Mouse (Mus musculus): ENCODE results near the gene Neurl4. TPM values are rescaled to one million over a fixed set of nuclear protein-coding genes. Genes with fewer than 3 reads are reported as not detected.

Gene Neurl4
- polyA plus RNA-seq, 1 experiment from 2014 or later, result 2.3 TPM

DNA sequence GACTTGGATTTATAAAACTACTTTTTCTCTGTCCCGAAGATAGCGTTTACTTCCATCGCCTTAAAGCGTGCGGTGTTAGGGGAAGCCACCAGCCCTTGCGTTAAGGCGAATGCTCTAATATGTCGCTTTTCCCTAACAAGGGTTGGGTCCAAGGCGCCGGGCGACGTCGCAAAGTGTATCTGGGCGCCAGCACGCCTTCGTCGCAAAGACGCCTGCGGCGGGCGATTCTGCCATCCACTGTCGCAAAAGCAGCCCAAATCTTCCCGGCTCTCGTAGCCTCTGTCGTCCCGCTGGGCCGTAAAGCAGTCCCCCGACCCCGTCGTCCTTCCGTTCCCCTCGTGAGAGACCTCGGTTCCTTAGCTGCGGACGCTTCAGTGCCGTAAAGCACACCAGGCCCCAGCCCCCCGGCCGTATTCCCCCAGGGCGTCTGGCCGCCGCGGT is 554 bp downstream of the Neurl4 start:
- H3K4me2 ChIP-seq, result peak overlapping the region; percentile 87
- peak overlapping the region; percentile 98 for H3K27ac ChIP-seq
- peak; percentile 62 for ATAC-seq (ENCODE audit: low read depth)
- H3K36me3 ChIP-seq, result peaks cover 36% of the 10 kb centered on the region
- WGBS (ENCODE audit: insufficient replicate concordance), result under 1% methylated on average over 42 of the region's 42 CpGs
- peak overlapping the region; percentile 94 for H3K9ac ChIP-seq
- peak; percentile 92 for DNase-seq
- peak overlapping the region; percentile 93 for H3K4me3 ChIP-seq (replicated peaks)
- no peaks in the 10 kb centered on the region for H3K9me3 ChIP-seq (replicated peaks)
- H3K4me1 ChIP-seq (replicated peaks), result peaks cover 44% of the 10 kb centered on the region
- H3K27me3 ChIP-seq, result no peaks in the 10 kb centered on the region; the same call in 1 of the 2 replicates

DNA sequence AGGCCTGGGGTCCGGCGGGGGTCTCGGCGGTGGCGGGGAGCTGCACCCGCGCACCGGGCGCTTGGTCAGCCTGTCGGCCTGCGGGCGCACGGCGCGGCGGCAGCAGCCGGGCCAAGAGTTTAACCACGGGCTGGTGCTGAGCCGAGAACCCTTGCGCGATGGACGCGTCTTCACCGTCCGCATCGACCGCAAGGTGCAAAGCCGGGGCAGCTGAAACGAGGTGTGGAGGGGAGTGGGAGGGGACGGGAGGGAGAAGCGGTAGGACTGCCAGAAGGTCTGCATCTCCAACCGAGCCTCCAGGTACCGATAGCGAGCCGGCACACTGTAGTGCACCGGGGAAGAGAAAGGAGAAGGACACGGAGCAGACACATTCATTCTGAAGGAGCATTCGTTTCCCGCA is 1.1 kb downstream of the Neurl4 start:
- DNase-seq, result no peak
- ATAC-seq (ENCODE audit: low read depth), result peak; percentile 4; the same call in 1 of the 2 replicates
- Histone ChIP-seq H3K9me3 (replicated peaks) (no peaks in the 10 kb centered on the region), H3K4me2 (peak overlapping the region; percentile 87), H3K27ac (peak overlapping the region; percentile 98), H3K4me1 (replicated peaks) (peaks cover 44% of the 10 kb centered on the region), H3K4me3 (replicated peaks) (peak overlapping the region; percentile 93), H3K9ac (peak overlapping the region; percentile 94), H3K36me3 (peaks cover 41% of the 10 kb centered on the region), H3K27me3 (no peaks in the 10 kb centered on the region; the same call in 1 of the 2 replicates)
- WGBS (ENCODE audit: insufficient replicate concordance), result under 1% methylated on average over 38 of the region's 39 CpGs

DNA sequence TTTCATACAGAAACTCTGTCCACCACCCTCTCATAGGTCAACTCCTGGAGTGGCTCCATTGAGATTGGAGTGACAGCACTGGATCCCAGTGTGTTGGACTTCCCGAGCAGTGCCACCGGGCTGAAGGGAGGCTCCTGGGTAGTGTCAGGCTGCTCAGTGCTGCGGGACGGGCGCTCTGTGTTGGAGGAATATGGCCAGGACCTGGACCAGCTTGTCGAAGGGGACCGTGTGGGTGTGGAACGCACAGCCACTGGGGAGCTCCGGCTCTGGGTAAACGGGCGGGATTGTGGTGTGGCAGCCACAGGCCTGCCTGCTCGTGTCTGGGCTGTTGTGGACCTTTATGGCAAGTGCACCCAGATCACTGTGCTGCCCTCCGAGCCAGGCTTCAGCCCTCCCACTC is 2.1 kb downstream of the Neurl4 start:
- H3K4me2 ChIP-seq, result peak overlapping the region; percentile 87
- H3K9ac ChIP-seq, result peak overlapping the region; percentile 94
- DNase-seq, result no peak
- no peaks in the 10 kb centered on the region; the same call in 1 of the 2 replicates for H3K27me3 ChIP-seq
- peaks cover 44% of the 10 kb centered on the region for H3K4me1 ChIP-seq (replicated peaks)
- peaks cover 51% of the 10 kb centered on the region for H3K36me3 ChIP-seq
- H3K9me3 ChIP-seq (replicated peaks), result no peaks in the 10 kb centered on the region
- H3K27ac ChIP-seq, result peak overlapping the region; percentile 98
- 80% methylated on average over 13 of the region's 13 CpGs for WGBS (ENCODE audit: insufficient replicate concordance)
- no peak for ATAC-seq (ENCODE audit: low read depth)
- peak overlapping the region; percentile 93 for H3K4me3 ChIP-seq (replicated peaks)

DNA sequence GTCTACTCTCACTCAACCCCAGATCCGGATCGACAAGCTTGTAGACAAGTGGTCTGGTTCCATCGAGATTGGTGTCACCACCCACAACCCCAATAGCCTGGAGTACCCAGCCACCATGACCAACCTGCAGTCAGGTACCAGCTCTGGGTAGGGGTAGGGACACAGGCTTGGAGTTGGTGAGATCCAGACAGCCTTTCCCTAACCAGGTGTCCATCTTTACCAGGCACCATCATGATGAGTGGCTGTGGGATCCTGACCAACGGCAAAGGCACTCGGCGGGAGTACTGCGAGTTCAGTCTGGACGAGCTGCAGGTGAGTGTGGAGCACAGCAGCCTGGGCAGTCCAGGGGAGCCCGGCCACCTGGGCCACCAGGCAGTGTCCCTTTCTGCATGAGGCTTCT is 3.4 kb downstream of the Neurl4 start:
- no peak overlapping the region for H3K4me2 ChIP-seq
- H3K4me1 ChIP-seq (replicated peaks), result peaks cover 32% of the 10 kb centered on the region
- no peak overlapping the region for H3K9ac ChIP-seq
- no peak overlapping the region for H3K4me3 ChIP-seq (replicated peaks)
- H3K9me3 ChIP-seq (replicated peaks), result no peaks in the 10 kb centered on the region
- WGBS (ENCODE audit: insufficient replicate concordance), result 90% methylated on average over 9 of the region's 9 CpGs
- no peak overlapping the region for H3K27ac ChIP-seq
- ATAC-seq (ENCODE audit: low read depth) (no peak), DNase-seq (no peak)
- peaks cover 65% of the 10 kb centered on the region for H3K36me3 ChIP-seq
- H3K27me3 ChIP-seq, result no peaks in the 10 kb centered on the region; the same call in 1 of the 2 replicates

DNA sequence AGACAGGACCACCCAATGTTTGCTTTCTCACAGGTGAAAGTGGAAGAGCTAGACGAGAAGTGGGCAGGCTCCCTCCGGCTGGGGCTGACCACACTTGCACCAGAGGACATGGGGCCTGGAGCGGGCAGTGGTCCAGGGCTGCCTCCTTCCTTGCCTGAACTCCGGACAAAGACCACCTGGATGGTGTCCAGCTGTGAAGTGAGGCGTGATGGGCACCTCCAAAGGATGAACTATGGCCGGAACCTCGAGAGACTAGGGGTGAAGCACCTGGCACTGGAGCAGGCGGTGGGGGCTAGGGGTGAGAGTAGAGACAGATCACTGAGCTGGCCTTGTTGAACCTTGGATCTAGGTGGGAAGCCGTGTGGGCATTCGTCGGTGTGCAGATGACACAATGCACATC is 7.8 kb downstream of the Neurl4 start:
- WGBS (ENCODE audit: insufficient replicate concordance), result 92% methylated on average over 11 of the region's 11 CpGs
- H3K4me2 ChIP-seq, result no peak overlapping the region
- no peak overlapping the region for H3K4me3 ChIP-seq (replicated peaks)
- ATAC-seq (ENCODE audit: low read depth), result no peak
- peaks cover 98% of the 10 kb centered on the region for H3K36me3 ChIP-seq
- H3K9ac ChIP-seq, result no peak overlapping the region
- DNase-seq, result no peak
- H3K27me3 ChIP-seq, result no peaks in the 10 kb centered on the region
- H3K4me1 ChIP-seq (replicated peaks), result peaks cover 12% of the 10 kb centered on the region
- no peaks in the 10 kb centered on the region for H3K9me3 ChIP-seq (replicated peaks)
- no peak overlapping the region for H3K27ac ChIP-seq

DNA sequence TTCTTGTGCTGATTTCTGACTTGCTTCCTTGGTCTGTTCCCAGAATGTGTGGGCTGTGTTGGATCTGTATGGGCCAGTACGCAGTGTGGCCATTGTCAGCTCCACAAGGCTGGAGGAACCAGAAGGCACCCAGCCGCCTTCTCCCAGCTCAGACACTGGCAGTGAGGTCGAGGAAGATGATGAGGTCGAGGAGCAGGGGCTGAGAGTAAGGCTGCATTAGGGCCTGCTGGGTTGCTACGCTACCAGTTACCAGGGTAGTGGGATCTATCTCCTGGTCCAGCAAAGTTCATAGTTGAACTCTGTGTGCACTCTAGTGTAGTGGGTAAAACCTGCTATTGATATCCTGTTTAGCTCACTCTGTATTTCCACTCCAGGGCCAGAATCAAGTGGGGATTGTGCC is 8.3 kb downstream of the Neurl4 start:
- H3K36me3 ChIP-seq, result peaks cover 93% of the 10 kb centered on the region

DNA sequence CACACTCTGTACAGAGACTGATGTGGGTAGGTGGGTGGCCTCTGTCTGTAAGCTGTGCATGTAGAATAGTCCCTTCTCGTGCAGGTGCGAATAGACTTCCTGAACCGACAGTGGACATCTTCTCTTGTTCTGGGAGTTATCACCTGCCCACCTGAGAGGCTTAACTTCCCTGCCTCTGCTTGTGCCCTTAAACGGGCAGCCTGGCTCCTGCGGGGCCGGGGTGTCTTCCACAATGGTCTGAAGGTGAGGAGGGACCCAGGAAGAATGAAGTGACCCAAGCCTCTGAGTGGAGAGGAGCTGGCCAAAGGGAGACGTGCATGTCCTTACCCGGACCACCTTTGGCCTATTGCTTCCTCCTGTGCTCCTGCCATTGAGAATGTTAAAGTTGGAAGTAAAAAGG is 9.3 kb downstream of the Neurl4 start:
- Histone ChIP-seq H3K4me3 (replicated peaks) (no peak overlapping the region), H3K4me1 (replicated peaks) (peaks cover 18% of the 10 kb centered on the region), H3K9ac (no peak overlapping the region), H3K27ac (no peak overlapping the region), H3K27me3 (no peaks in the 10 kb centered on the region), H3K36me3 (peaks cover 90% of the 10 kb centered on the region), H3K9me3 (replicated peaks) (no peaks in the 10 kb centered on the region), H3K4me2 (no peak overlapping the region)
- 80% methylated on average over 8 of the region's 8 CpGs for WGBS (ENCODE audit: insufficient replicate concordance)
- ATAC-seq (ENCODE audit: low read depth) (no peak), DNase-seq (no peak)

More for the DNA sequence above, 8.3 kb downstream of the Neurl4 start:
- H3K27ac ChIP-seq, result no peak overlapping the region
- WGBS (ENCODE audit: insufficient replicate concordance), result 84% methylated on average over 5 of the region's 5 CpGs
- H3K4me1 ChIP-seq (replicated peaks), result peaks cover 12% of the 10 kb centered on the region
- H3K27me3 ChIP-seq, result no peaks in the 10 kb centered on the region
- H3K4me2 ChIP-seq, result no peak overlapping the region
- H3K9me3 ChIP-seq (replicated peaks), result no peaks in the 10 kb centered on the region
- H3K4me3 ChIP-seq (replicated peaks), result no peak overlapping the region
- no peak overlapping the region for H3K9ac ChIP-seq
- ATAC-seq (ENCODE audit: low read depth) (no peak), DNase-seq (no peak)

DNA sequence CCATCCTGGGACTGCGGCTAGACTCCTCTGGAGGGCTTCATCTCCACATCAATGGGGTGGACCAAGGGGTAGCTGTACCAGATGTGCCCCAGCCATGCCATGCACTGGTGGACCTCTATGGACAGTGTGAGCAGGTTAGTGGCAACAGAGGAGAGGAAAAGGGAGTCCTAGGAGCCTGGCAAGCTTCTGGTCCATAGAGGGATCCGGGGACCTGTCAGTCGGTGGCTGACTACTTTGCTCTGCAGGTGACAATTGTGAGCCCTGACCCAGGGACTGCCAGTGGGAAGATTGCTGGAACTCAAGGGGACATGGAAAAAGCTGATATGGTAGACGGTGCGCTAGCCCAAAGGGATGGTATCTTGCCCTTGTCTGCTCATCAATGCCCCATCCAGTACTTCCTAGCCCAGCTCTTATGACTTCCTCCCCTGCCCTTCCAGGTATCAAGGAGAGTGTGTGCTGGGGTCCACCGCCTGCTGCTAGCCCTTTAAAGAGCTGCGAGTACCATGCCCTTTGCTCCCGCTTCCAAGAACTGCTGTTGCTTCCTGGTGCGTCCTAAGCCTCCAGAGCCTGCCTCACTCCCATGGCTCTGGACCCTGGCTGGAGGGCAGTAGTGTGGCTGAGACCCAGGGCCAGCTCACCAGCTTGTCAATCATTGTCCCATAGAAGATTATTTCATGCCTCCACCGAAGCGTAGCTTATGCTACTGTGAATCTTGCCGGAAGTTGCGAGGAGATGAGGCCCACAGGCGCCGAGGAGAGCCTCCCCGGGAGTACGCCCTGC is 10.1 kb downstream of the Neurl4 start:
- WGBS (ENCODE audit: insufficient replicate concordance), result 85% methylated on average over 17 of the region's 17 CpGs
- DNase-seq (no peak), ATAC-seq (ENCODE audit: low read depth) (no peak)
- peak overlapping the region; percentile 26; the same call in 1 of the 2 replicates for H3K27ac ChIP-seq
- H3K4me1 ChIP-seq (replicated peaks), result peaks cover 26% of the 10 kb centered on the region
- H3K9ac ChIP-seq, result no peak overlapping the region
- no peaks in the 10 kb centered on the region for H3K27me3 ChIP-seq
- peaks cover 90% of the 10 kb centered on the region for H3K36me3 ChIP-seq
- H3K4me3 ChIP-seq (replicated peaks), result no peak overlapping the region
- no peaks in the 10 kb centered on the region for H3K9me3 ChIP-seq (replicated peaks)
- H3K4me2 ChIP-seq, result no peak overlapping the region

DNA sequence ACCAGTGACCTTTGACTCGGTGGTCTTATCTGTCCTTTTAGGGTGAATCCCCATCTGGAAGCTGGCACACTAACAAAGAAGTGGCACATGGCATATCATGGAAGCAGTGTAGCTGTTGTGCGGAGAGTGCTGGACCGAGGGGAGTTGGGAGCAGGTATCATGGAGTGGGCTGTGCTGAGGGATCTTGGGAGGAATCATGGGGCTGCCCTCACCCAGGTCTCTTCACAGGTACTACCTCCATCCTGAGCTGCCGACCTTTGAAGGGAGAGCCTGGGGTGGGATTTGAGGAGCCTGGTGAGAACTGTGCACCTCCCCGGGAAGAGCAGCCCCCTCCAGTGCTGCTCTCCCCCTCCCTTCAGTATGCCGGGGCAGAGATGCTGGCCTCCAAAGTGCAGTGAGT is 10.8 kb downstream of the Neurl4 start:
- no peak overlapping the region for H3K27ac ChIP-seq
- no peak for ATAC-seq (ENCODE audit: low read depth)
- DNase-seq, result no peak

DNA sequence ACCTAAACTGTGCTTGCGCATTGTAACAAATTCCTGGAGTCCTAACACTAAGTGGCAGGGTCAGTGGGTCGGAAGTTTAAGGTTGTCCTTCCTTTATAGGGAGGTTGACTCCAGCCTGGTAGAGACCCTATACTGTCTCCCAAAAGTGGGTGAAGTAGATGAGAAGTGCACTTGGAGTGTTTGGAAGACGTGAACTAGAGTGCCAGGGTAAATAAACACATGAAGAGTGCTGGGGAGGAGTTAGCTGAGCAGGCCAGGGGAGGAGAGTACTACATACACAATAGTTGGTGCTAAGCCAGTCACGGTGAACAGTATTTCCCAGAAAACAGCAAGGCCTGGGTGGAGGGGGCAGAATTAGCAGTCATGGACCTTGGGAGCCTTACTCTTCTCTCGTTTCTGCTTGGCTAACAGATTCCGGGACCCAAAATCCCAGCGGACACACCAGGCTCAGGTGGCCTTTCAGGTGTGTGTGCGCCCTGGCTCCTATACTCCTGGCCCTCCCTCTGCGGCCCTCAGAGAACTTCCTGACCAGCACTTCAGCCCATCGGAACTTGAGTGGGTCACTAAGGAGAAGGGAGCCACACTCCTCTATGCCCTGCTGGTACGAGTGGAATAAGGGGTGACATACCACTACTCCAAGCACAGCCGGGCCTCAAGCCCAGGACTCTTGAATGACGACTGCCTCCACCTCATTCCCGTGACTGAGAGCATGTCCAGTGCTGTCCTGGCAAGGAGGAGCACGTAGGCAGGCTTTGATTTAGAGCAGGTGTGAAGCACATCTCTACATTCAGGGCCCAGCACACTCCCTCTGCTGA is 12.1 kb downstream of the Neurl4 start:
- no peak for ATAC-seq (ENCODE audit: low read depth)
- Histone ChIP-seq H3K4me3 (replicated peaks) (peak overlapping the region; percentile 91), H3K4me2 (peak overlapping the region; percentile 98), H3K27me3 (no peaks in the 10 kb centered on the region), H3K9ac (peak overlapping the region; percentile 99), H3K4me1 (replicated peaks) (peaks cover 46% of the 10 kb centered on the region), H3K36me3 (peaks cover 90% of the 10 kb centered on the region), H3K9me3 (replicated peaks) (no peaks in the 10 kb centered on the region), H3K27ac (peak overlapping the region; percentile 99)
- DNase-seq, result no peak
- WGBS (ENCODE audit: insufficient replicate concordance), result 75% methylated on average over 15 of the region's 15 CpGs

More for the DNA sequence above, 10.8 kb downstream of the Neurl4 start:
- WGBS (ENCODE audit: insufficient replicate concordance), result 83% methylated on average over 6 of the region's 6 CpGs
- H3K36me3 ChIP-seq, result peaks cover 90% of the 10 kb centered on the region
- H3K9ac ChIP-seq, result no peak overlapping the region
- no peak overlapping the region for H3K4me3 ChIP-seq (replicated peaks)
- peaks cover 34% of the 10 kb centered on the region for H3K4me1 ChIP-seq (replicated peaks)
- no peaks in the 10 kb centered on the region for H3K9me3 ChIP-seq (replicated peaks)
- no peak overlapping the region for H3K4me2 ChIP-seq
- H3K27me3 ChIP-seq, result no peaks in the 10 kb centered on the region

Measured in liver, embryonic 13.5 days (tissue).